Mouse (Mus musculus): ENCODE results near the gene Dgkg. TPM values are rescaled to one million over a fixed set of nuclear protein-coding genes. Genes with fewer than 3 reads are reported as not detected.

Gene Dgkg
- polyA plus RNA-seq, 1 experiment from 2014 or later: 0.12 TPM

DNA sequence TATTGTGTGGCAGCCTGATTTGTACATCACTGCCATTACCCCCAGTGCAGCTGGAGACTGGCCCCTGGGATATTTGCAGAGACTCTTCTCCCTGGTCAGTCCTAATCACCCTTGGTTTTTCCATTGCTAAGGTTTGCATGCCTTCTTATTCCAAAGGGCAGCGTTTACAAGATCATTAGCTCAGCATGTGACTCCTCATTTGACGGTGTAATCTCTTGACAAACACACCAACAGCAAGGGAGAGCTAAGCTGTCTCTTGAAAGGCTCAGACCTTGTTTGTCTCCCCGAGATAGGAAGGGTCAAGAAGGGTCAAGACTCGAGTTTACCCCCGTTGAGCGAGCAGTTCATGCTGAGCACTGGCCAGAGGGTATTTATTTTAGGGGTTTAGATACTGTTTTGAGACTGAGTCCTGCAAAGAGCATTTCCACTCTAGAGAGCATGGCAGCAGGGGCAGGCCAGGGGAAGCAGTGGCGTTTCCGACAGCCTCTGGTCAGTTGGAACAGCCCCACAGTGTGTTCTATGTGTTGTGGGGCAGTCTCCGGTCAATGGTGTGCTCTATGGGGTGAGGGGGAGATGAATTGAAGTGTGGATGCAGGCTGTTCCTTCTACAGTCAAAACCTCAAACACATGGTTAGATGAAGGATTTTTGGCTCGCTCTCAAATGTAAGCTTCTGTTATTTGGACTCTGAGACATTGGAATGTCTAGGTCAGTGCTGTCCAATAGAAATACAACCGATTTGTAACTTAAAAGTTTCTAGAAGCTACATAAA is 105.6 kb downstream of the Dgkg start:
- Histone ChIP-seq H3K27me3 (ENCODE audit: control insufficient read depth, insufficient read depth, low read length) (no peaks in the 10 kb centered on the region), H3K9me3 (ENCODE audit: control insufficient read depth, low read length) (no peaks in the 10 kb centered on the region), H3K27ac (ENCODE audit: low read depth, low read length) (no peak overlapping the region), H3K4me1 (replicated peaks; ENCODE audit: control insufficient read depth, insufficient read depth, low read length) (no peaks in the 10 kb centered on the region), H3K4me2 (replicated peaks; ENCODE audit: low read depth, low read length) (no peak overlapping the region), H3K9ac (ENCODE audit: low read depth, low read length) (no peak overlapping the region), H3K4me3 (ENCODE audit: low read depth, low read length) (no peak overlapping the region), H3K36me3 (ENCODE audit: control insufficient read depth, insufficient read depth, low read length) (no peaks in the 10 kb centered on the region)
- ATAC-seq (ENCODE audit: low FRiP score): no peak
- 26% methylated on average over 11 of the region's 11 CpGs for WGBS
- no peak for DNase-seq (ENCODE audit: low spot score)

DNA sequence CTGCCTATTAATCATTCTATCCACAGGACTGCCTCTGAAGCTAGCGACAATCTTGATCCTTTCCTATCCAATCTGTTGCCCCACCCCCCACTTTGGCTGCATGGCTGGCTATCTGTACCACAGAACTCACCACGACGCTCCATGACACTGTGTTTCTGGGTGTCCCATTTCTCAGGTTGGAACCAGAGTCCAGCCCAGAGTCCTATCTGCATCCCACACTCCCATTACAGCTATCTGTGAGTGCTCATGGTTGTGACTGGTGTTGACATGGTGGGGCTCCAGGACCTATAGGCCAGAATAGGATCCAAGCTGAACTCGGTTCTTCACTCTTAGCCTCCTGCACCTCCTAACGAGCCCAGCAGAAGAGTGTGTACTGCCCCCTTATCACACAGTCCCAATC is 107.7 kb downstream of the Dgkg start:
- ATAC-seq (ENCODE audit: low FRiP score) (no peak), DNase-seq (ENCODE audit: low spot score) (no peak)
- Histone ChIP-seq H3K27me3 (ENCODE audit: control insufficient read depth, insufficient read depth, low read length) (no peaks in the 10 kb centered on the region), H3K4me1 (replicated peaks; ENCODE audit: control insufficient read depth, insufficient read depth, low read length) (no peaks in the 10 kb centered on the region), H3K27ac (ENCODE audit: low read depth, low read length) (no peak overlapping the region), H3K9ac (ENCODE audit: low read depth, low read length) (no peak overlapping the region), H3K9me3 (ENCODE audit: control insufficient read depth, low read length) (no peaks in the 10 kb centered on the region), H3K4me2 (replicated peaks; ENCODE audit: low read depth, low read length) (no peak overlapping the region), H3K4me3 (ENCODE audit: low read depth, low read length) (no peak overlapping the region), H3K36me3 (ENCODE audit: control insufficient read depth, insufficient read depth, low read length) (no peaks in the 10 kb centered on the region)
- 80% methylated on average over 5 of the region's 5 CpGs for WGBS

DNA sequence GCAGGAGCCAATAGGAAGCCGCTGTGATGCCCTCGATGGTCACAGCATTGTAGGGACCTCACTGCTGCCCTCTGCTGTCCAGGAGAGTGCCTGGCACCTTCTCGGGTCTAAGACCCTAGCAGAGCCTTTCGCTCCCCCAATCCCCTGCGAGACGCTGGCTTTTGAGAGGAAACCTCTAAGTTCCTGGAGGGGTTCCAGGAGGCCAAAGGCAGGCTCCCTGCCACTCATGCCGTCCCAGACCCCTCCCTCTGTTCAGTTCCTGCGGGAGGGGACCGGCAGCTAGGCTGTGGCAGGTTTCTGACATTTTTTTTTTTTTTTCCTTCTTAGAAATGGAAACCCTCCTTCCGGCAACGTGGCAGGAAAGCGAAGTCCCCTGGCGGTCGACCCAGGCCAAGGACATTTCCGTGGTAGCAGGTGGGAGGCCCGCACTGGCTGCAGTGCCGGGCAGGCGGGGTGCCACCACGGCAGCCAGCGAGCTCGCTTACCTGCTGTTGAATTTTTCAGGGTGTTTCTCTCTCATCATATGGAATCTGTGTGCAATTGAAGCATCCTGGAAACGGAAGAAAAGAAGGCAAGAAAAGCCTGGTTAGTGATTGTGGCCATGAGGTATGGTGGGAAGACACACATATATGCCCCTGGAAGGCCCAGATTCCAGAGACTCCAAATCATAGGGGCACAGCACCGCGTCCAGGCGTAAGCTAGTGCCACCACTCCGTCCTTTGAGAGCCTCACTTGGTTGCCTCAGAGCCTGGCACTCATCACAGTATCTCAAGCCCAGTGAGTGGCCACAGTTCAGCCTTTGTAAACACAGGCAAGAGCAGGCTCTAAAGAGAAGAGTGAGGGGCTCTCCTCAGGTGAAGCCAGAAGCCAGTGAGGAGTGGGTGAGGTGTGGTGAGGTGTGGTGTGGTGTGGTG is 108.6 kb downstream of the Dgkg start:
- no peaks in the 10 kb centered on the region for H3K27me3 ChIP-seq (ENCODE audit: control insufficient read depth, insufficient read depth, low read length)
- H3K36me3 ChIP-seq (ENCODE audit: control insufficient read depth, insufficient read depth, low read length): no peaks in the 10 kb centered on the region
- DNase-seq (ENCODE audit: low spot score) (peak; percentile 94), ATAC-seq (ENCODE audit: low FRiP score) (peak; percentile 86)
- no peaks in the 10 kb centered on the region for H3K9me3 ChIP-seq (ENCODE audit: control insufficient read depth, low read length)
- peak overlapping the region; percentile 66 for H3K4me2 ChIP-seq (replicated peaks; ENCODE audit: low read depth, low read length)
- H3K27ac ChIP-seq (ENCODE audit: low read depth, low read length): no peak overlapping the region
- peak overlapping the region; percentile 24; the same call in 1 of the 2 replicates for H3K9ac ChIP-seq (ENCODE audit: low read depth, low read length)
- WGBS: 8% methylated on average over 26 of the region's 26 CpGs
- no peaks in the 10 kb centered on the region for H3K4me1 ChIP-seq (replicated peaks; ENCODE audit: control insufficient read depth, insufficient read depth, low read length)
- H3K4me3 ChIP-seq (ENCODE audit: low read depth, low read length): peak overlapping the region; percentile 29

DNA sequence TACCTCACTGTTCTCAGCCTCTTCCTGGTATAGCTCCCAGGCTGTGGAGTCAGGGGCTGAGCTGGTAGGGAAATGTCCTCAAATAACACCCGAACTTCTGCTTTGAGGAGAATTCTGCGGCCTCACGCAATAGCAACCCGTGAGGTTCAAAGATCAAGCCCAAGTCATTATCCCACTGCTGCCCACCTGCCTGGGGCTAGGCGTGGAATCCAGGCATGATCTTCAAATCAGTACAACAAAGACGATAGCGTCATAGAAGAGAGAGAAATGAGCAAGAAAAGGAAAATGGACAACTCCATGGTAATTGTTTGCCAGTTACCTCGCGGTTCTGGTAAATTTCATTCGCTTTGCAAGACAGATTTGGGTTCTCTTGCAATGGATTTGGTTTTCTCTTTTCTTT is 109.3 kb downstream of the Dgkg start:
- H3K9ac ChIP-seq (ENCODE audit: low read depth, low read length): no peak overlapping the region
- 64% methylated on average over 10 of the region's 10 CpGs for WGBS
- no peaks in the 10 kb centered on the region for H3K36me3 ChIP-seq (ENCODE audit: control insufficient read depth, insufficient read depth, low read length)
- no peaks in the 10 kb centered on the region for H3K9me3 ChIP-seq (ENCODE audit: control insufficient read depth, low read length)
- no peak overlapping the region for H3K4me2 ChIP-seq (replicated peaks; ENCODE audit: low read depth, low read length)
- ATAC-seq (ENCODE audit: low FRiP score): peak; percentile 46; the same call in 1 of the 2 replicates
- no peak overlapping the region for H3K27ac ChIP-seq (ENCODE audit: low read depth, low read length)
- DNase-seq (ENCODE audit: low spot score): no peak
- no peaks in the 10 kb centered on the region for H3K27me3 ChIP-seq (ENCODE audit: control insufficient read depth, insufficient read depth, low read length)
- no peak overlapping the region for H3K4me3 ChIP-seq (ENCODE audit: low read depth, low read length)
- no peaks in the 10 kb centered on the region for H3K4me1 ChIP-seq (replicated peaks; ENCODE audit: control insufficient read depth, insufficient read depth, low read length)

DNA sequence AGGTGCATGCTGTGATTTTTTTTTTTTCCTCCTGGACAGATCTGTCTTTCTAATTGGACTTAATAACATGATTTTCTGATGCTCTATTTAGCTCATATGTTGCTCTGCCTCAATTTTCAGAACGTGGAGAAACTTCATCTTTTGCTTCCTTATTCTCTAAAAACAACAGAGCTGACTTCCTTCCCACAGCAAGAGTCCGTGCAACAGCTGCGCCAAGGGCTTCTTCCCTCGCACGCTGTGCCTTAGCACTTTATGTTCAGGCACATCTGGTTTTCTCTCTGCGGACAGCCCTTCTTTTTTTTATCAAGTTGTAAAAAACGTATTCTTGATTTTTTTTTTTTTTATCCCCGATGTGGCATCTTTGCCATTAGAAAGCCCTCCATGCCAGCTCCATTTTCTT is 111.2 kb downstream of the Dgkg start:
- DNase-seq (ENCODE audit: low spot score): no peak
- Histone ChIP-seq H3K4me2 (replicated peaks; ENCODE audit: low read depth, low read length) (no peak overlapping the region), H3K4me1 (replicated peaks; ENCODE audit: control insufficient read depth, insufficient read depth, low read length) (no peaks in the 10 kb centered on the region), H3K9ac (ENCODE audit: low read depth, low read length) (no peak overlapping the region), H3K9me3 (ENCODE audit: control insufficient read depth, low read length) (no peaks in the 10 kb centered on the region), H3K27ac (ENCODE audit: low read depth, low read length) (no peak overlapping the region), H3K27me3 (ENCODE audit: control insufficient read depth, insufficient read depth, low read length) (no peaks in the 10 kb centered on the region), H3K36me3 (ENCODE audit: control insufficient read depth, insufficient read depth, low read length) (no peaks in the 10 kb centered on the region), H3K4me3 (ENCODE audit: low read depth, low read length) (no peak overlapping the region)
- ATAC-seq (ENCODE audit: low FRiP score): no peak
- 68% methylated on average over 8 of the region's 8 CpGs for WGBS

DNA sequence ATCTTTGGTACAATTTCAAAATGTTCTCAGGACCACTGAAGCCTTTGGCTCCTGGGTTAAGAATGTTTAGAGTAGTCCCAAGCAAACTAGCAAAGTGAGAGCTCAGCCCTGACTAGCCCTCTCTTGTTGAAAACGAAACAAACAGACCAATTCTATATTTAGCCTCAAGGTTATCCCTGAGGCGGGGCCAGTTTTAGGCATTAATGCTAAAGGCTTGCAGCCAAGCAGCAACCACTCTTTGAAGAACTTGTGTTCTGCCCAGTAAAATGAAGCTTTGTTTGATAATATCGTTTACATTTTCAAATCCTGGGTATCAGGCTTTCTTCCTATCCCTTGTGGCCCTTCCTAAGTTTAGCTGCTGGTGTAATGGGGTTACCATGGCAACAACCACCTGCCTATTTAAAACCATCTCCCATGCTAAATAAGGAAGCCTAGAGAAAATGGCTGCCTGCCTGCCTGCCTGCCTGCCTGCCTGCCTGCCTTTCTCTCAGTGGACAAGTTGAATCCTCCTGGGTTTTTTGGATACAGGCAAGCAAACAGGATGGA is 111.9 kb downstream of the Dgkg start:
- 55% methylated on average over 3 of the region's 3 CpGs for WGBS
- Histone ChIP-seq H3K4me2 (replicated peaks; ENCODE audit: low read depth, low read length) (no peak overlapping the region), H3K9me3 (ENCODE audit: control insufficient read depth, low read length) (no peaks in the 10 kb centered on the region), H3K4me3 (ENCODE audit: low read depth, low read length) (no peak overlapping the region), H3K4me1 (replicated peaks; ENCODE audit: control insufficient read depth, insufficient read depth, low read length) (no peaks in the 10 kb centered on the region), H3K27me3 (ENCODE audit: control insufficient read depth, insufficient read depth, low read length) (no peaks in the 10 kb centered on the region), H3K36me3 (ENCODE audit: control insufficient read depth, insufficient read depth, low read length) (no peaks in the 10 kb centered on the region), H3K27ac (ENCODE audit: low read depth, low read length) (no peak overlapping the region), H3K9ac (ENCODE audit: low read depth, low read length) (no peak overlapping the region)
- ATAC-seq (ENCODE audit: low FRiP score): no peak
- peak; percentile 30 for DNase-seq (ENCODE audit: low spot score)

DNA sequence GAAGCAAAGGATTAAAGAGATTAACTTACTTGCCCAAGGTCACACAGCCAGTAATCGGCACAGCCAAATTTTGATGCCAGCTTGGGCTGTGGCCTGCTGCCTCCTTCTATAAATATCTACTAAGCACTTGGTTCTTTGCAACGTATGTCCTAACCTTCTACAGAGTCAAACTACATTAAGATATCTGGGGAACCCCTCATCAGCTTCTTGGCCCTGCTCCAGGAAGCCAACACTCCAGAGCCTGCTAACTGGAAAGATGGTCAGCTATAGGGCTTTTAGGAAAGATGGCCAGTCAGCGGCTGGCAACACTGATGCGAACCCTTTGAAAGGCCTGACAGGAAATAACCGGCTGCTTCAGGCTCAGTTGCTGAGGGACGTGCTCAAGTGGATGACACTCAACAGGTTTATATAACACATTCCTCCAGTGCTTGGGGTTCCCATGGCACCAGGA is 114.3 kb downstream of the Dgkg start:
- H3K9me3 ChIP-seq (ENCODE audit: control insufficient read depth, low read length): no peaks in the 10 kb centered on the region
- no peak overlapping the region for H3K27ac ChIP-seq (ENCODE audit: low read depth, low read length)
- no peak overlapping the region for H3K4me2 ChIP-seq (replicated peaks; ENCODE audit: low read depth, low read length)
- WGBS: 83% methylated on average over 6 of the region's 6 CpGs
- H3K9ac ChIP-seq (ENCODE audit: low read depth, low read length): no peak overlapping the region
- no peak overlapping the region for H3K4me3 ChIP-seq (ENCODE audit: low read depth, low read length)
- no peaks in the 10 kb centered on the region for H3K27me3 ChIP-seq (ENCODE audit: control insufficient read depth, insufficient read depth, low read length)
- DNase-seq (ENCODE audit: low spot score) (no peak), ATAC-seq (ENCODE audit: low FRiP score) (no peak)
- H3K4me1 ChIP-seq (replicated peaks; ENCODE audit: control insufficient read depth, insufficient read depth, low read length): no peaks in the 10 kb centered on the region
- H3K36me3 ChIP-seq (ENCODE audit: control insufficient read depth, insufficient read depth, low read length): no peaks in the 10 kb centered on the region

DNA sequence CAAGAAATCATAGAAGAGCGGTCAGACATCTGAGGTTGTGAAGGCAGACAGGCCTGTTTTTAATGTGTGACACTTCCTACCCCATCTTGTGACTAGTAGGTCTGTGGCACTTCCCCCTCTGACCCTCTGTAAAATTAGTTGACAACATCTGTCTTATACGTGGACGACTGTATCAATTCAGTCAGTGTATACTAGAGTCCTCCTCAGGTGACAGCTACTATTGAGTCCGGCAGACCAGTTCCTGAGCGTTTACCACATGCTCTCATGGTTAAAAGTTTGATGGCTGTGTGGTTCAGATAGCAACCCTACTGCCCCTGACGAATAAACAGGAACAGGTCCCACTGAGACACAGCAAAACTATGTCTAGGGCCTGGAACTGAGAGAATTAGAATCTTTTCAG is 117.7 kb downstream of the Dgkg start:
- ATAC-seq (ENCODE audit: low FRiP score): no peak
- Histone ChIP-seq H3K4me3 (ENCODE audit: low read depth, low read length) (no peak overlapping the region), H3K9me3 (ENCODE audit: control insufficient read depth, low read length) (no peaks in the 10 kb centered on the region), H3K9ac (ENCODE audit: low read depth, low read length) (no peak overlapping the region), H3K4me1 (replicated peaks; ENCODE audit: control insufficient read depth, insufficient read depth, low read length) (no peaks in the 10 kb centered on the region), H3K36me3 (ENCODE audit: control insufficient read depth, insufficient read depth, low read length) (no peaks in the 10 kb centered on the region), H3K27me3 (ENCODE audit: control insufficient read depth, insufficient read depth, low read length) (no peaks in the 10 kb centered on the region), H3K27ac (ENCODE audit: low read depth, low read length) (no peak overlapping the region), H3K4me2 (replicated peaks; ENCODE audit: low read depth, low read length) (no peak overlapping the region)
- 85% methylated on average over 6 of the region's 6 CpGs for WGBS
- DNase-seq (ENCODE audit: low spot score): no peak
